Comparison of ENCODE assay signal across 8 mouse cellular contexts in the genomic region with DNA sequence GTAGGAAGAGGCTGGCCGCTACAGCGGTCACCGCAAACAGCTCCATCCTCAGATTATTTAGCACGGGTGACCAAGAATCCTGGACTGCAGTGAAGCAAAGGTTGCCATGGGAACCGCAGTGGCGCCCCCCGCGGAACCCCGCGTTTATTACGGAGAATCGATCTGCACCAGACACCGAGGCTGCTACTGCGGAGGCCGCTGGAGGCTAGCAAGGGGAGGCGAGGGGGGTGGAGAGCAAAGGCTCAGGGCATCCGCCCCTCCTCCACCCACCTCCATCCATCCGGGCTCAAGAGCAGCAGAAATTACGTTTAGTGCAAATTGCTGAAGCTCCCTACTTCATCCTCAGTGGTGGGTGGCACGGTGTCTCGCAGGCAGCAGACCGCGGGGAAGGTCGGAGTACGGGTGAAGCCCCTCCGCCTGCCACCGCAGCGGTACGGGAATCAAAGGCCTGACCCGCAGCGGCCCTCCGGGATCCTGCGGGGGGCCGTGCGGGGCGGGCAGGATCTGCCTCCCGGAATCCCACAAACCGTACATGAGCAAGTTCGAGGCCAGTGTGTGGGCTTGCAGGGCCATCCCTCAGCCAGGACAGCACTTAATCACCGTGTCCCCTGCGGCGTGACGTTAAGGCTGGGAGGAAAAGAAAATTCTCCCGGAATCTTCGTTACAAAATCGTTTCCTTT.
DNase-seq lines count a peak whose midpoint lies in the region; ATAC-seq and TF ChIP-seq lines count a peak whose summit lies in the region.

No protein-coding gene starts in this region.

- H3K27ac ChIP-seq in embryonic facial prominence, embryonic 13.5 days, result no peak overlapping the region
- no peak overlapping the region for H3K27ac ChIP-seq in lung, embryonic 16.5 days (ENCODE audit: low read length)

- H3K4me1 ChIP-seq in E14TG2a.4 (replicated peaks; ENCODE audit: low read depth, low read length), result peaks cover 27% of the 10 kb centered on the region
- H3K4me1 ChIP-seq in embryonic facial prominence, embryonic 13.5 days, result peaks cover 26% of the 10 kb centered on the region
- H3K4me1 ChIP-seq in lung, embryonic 16.5 days (replicated peaks; ENCODE audit: control insufficient read depth, insufficient read depth, low read length), result peaks cover 13% of the 10 kb centered on the region; the same call in 1 of the 2 replicates

- DNase-seq in adrenal gland, postnatal 14 days, result peak; percentile 48
- DNase-seq in heart, postnatal 36 days, result peak; percentile 23 to 44
- peak; percentile 74 to 82 for DNase-seq in layer of hippocampus, postnatal 10 days (ENCODE audit: low spot score in 2 of 2)
- DNase-seq in urinary bladder, postnatal 14 days (ENCODE audit: low spot score), result no peak

- H3K27me3 ChIP-seq in E14TG2a.4 (ENCODE audit: insufficient read depth, low read length), result peaks cover 73% of the 10 kb centered on the region
- peaks cover 79% of the 10 kb centered on the region for H3K27me3 ChIP-seq in embryonic facial prominence, embryonic 13.5 days
- H3K27me3 ChIP-seq in lung, embryonic 16.5 days (ENCODE audit: control insufficient read depth, insufficient read depth, low read depth, low read length), result peaks cover 49% of the 10 kb centered on the region

- intact Hi-C loops in heart, postnatal 36 days (cut with DNase I), result no loop called here

- H3K9me3 ChIP-seq in E14TG2a.4 (ENCODE audit: low read length), result no peaks in the 10 kb centered on the region
- no peaks in the 10 kb centered on the region for H3K9me3 ChIP-seq in embryonic facial prominence, embryonic 13.5 days
- H3K9me3 ChIP-seq in lung, embryonic 16.5 days (ENCODE audit: control insufficient read depth, low read length), result no peaks in the 10 kb centered on the region

- peak overlapping the region; percentile 70 for H3K4me3 ChIP-seq in E14TG2a.4 (replicated peaks; ENCODE audit: low read length)
- peak overlapping the region; percentile 46 for H3K4me3 ChIP-seq in embryonic facial prominence, embryonic 13.5 days
- peak overlapping the region; percentile 44 for H3K4me3 ChIP-seq in lung, embryonic 16.5 days (ENCODE audit: low read length)

- peak overlapping the region; percentile 63 for H3K9ac ChIP-seq in embryonic facial prominence, embryonic 13.5 days
- peak overlapping the region; percentile 42; the same call in 1 of the 2 replicates for H3K9ac ChIP-seq in lung, embryonic 16.5 days (ENCODE audit: low read length)

- H3K4me2 ChIP-seq in embryonic facial prominence, embryonic 13.5 days, result peak overlapping the region; percentile 74
- peak overlapping the region; percentile 70 for H3K4me2 ChIP-seq in lung, embryonic 16.5 days (ENCODE audit: low read depth, low read length)

- under 1% methylated on average over 46 of the region's 46 CpGs for WGBS in embryonic facial prominence, embryonic 13.5 days
- under 1% methylated on average over 45 of the region's 46 CpGs for whole genome bisulfite sequencing in lung, embryonic 16.5 days

- H3K36me3 ChIP-seq in E14TG2a.4 (ENCODE audit: insufficient read depth, low read length), result no peaks in the 10 kb centered on the region
- no peaks in the 10 kb centered on the region for H3K36me3 ChIP-seq in embryonic facial prominence, embryonic 13.5 days
- H3K36me3 ChIP-seq in lung, embryonic 16.5 days (ENCODE audit: control insufficient read depth, insufficient read depth, low read length), result no peaks in the 10 kb centered on the region

- ATAC-seq in embryonic facial prominence, embryonic 13.5 days (ENCODE audit: insufficient number of reproducible peaks, insufficient read depth, low FRiP score, low TSS enrichment, low read depth), result no peak
- peak; percentile 47; the same call in 1 of the 2 replicates for ATAC-seq in lung, embryonic 16.5 days (ENCODE audit: low read depth)
- ATAC-seq in neutrophil, adult 5-6 weeks (ENCODE audit: extremely low read depth, insufficient number of reproducible peaks, low FRiP score, poor library complexity, severe bottlenecking), result peak; percentile 58

- TF ChIP-seq CTCF in E14TG2a.4 (conservative IDR thresholded peaks at IDR 0.05; ENCODE audit: low read length), result no peak
